Mouse (Mus musculus): ENCODE measurements around the gene Mlst8. TPM values are rescaled to one million over a fixed set of nuclear protein-coding genes. Genes with fewer than 3 reads are reported as not detected.
A peak's percentile ranks its signal among the peaks of the same experiment; 100 is the strongest.

Gene Mlst8
- 31.8 and 37.2 TPM in 2 replicates for polyA plus RNA-seq (2014; fragmentation: Nextera tagmentation; extraction: Ambion mirVana)

GRCm38 (mm10) chr17:24478663-24479380, at the start of gene Mlst8:
Gene Mlst8 (minus strand): TSS chr17:24479078.
- H3K4me1 ChIP-seq (ENCODE audit: control insufficient read depth, insufficient read depth, low read length) = peaks cover 6% of the 10 kb centered on the region; the same call in 1 of the 2 replicates
- H3K9me3 ChIP-seq (replicated peaks; ENCODE audit: control insufficient read depth, low read length) = no peaks in the 10 kb centered on the region
- DNase-seq (ENCODE audit: low spot score) (peak; percentile 98), ATAC-seq (peak; percentile 95)
- peak within 1 kb of the TSS; percentile 62 for H3K4me2 ChIP-seq (ENCODE audit: low read length)
- H3K9ac ChIP-seq (ENCODE audit: low read length) = peak within 1 kb of the TSS; percentile 85
- peak within 1 kb of the TSS; percentile 77 for H3K4me3 ChIP-seq (ENCODE audit: low read depth, low read length)
- H3K36me3 ChIP-seq (ENCODE audit: control insufficient read depth, insufficient read depth, low read length) = peaks cover 39% of the 10 kb centered on the region
- WGBS = under 1% methylated on average over 43 of the region's 48 CpGs
- no peaks in the 10 kb centered on the region for H3K27me3 ChIP-seq (replicated peaks; ENCODE audit: control insufficient read depth, insufficient read depth, low read length)
- H3K27ac ChIP-seq (ENCODE audit: low read depth, low read length) = peak within 1 kb of the TSS; percentile 96

DNA sequence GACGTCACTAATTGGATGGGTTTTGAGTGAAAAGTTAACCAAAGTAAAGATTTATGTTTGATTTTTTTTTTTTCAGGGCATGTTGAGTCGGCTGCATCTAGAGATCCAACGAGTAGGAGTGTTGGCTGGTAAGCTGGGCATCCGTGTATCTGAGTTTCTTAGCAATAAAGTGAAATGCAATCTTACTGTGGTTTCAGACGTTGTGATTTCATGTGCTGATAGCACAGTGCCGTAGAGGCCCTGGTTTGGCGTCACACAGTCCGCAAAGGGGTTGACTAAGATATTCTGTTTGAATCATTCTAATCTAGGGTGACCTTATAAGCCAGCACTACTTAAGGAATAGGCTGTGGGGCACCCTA, 49.7 kb upstream of the Mlst8 start:
- WGBS = under 1% methylated on average over 8 of the region's 8 CpGs
- H3K4me2 ChIP-seq (ENCODE audit: low read length) = peak overlapping the region; percentile 94
- H3K9me3 ChIP-seq (replicated peaks; ENCODE audit: control insufficient read depth, low read length) = no peaks in the 10 kb centered on the region
- peaks cover 17% of the 10 kb centered on the region for H3K36me3 ChIP-seq (ENCODE audit: control insufficient read depth, insufficient read depth, low read length)
- peak overlapping the region; percentile 85 for H3K9ac ChIP-seq (ENCODE audit: low read length)
- no peak for DNase-seq (ENCODE audit: low spot score)
- peaks cover 30% of the 10 kb centered on the region for H3K4me1 ChIP-seq (ENCODE audit: control insufficient read depth, insufficient read depth, low read length)
- peak overlapping the region; percentile 78 for H3K27ac ChIP-seq (ENCODE audit: low read depth, low read length)
- no peak for ATAC-seq
- H3K27me3 ChIP-seq (replicated peaks; ENCODE audit: control insufficient read depth, insufficient read depth, low read length) = no peaks in the 10 kb centered on the region
- H3K4me3 ChIP-seq (ENCODE audit: low read depth, low read length) = peak overlapping the region; percentile 61

GRCm38 (mm10) chr17:24527723-24528559, 49.1 kb upstream of the Mlst8 start, which contains the start of gene Traf7:
Gene Traf7 (minus strand): TSS chr17:24527938.
- DNase-seq (ENCODE audit: low spot score) = peak; percentile 100
- ATAC-seq = peak; percentile 98
- Histone ChIP-seq H3K27ac (ENCODE audit: low read depth, low read length) (peak within 1 kb of the TSS; percentile 78), H3K9me3 (replicated peaks; ENCODE audit: control insufficient read depth, low read length) (no peaks in the 10 kb centered on the region), H3K4me2 (ENCODE audit: low read length) (peak within 1 kb of the TSS; percentile 94), H3K4me1 (ENCODE audit: control insufficient read depth, insufficient read depth, low read length) (peaks cover 25% of the 10 kb centered on the region), H3K4me3 (ENCODE audit: low read depth, low read length) (peak within 1 kb of the TSS; percentile 82), H3K27me3 (replicated peaks; ENCODE audit: control insufficient read depth, insufficient read depth, low read length) (no peaks in the 10 kb centered on the region), H3K36me3 (ENCODE audit: control insufficient read depth, insufficient read depth, low read length) (peaks cover 17% of the 10 kb centered on the region), H3K9ac (ENCODE audit: low read length) (peak within 1 kb of the TSS; percentile 89)
- WGBS = under 1% methylated on average over 40 of the region's 40 CpGs

GRCm38 (mm10) chr17:24527315-24527714, 48.4 kb upstream of the Mlst8 start:
- H3K4me3 ChIP-seq (ENCODE audit: low read depth, low read length) = peak overlapping the region; percentile 82
- peak overlapping the region; percentile 89 for H3K9ac ChIP-seq (ENCODE audit: low read length)
- peak; percentile 22 for DNase-seq (ENCODE audit: low spot score)
- 0% methylated on average over 12 of the region's 19 CpGs for WGBS
- H3K27me3 ChIP-seq (replicated peaks; ENCODE audit: control insufficient read depth, insufficient read depth, low read length) = no peaks in the 10 kb centered on the region
- ATAC-seq = no peak
- peaks cover 17% of the 10 kb centered on the region for H3K36me3 ChIP-seq (ENCODE audit: control insufficient read depth, insufficient read depth, low read length)
- H3K4me1 ChIP-seq (ENCODE audit: control insufficient read depth, insufficient read depth, low read length) = peaks cover 22% of the 10 kb centered on the region
- no peaks in the 10 kb centered on the region for H3K9me3 ChIP-seq (replicated peaks; ENCODE audit: control insufficient read depth, low read length)
- H3K27ac ChIP-seq (ENCODE audit: low read depth, low read length) = peak overlapping the region; percentile 49; the same call in 1 of the 2 replicates
- H3K4me2 ChIP-seq (ENCODE audit: low read length) = peak overlapping the region; percentile 75

DNA sequence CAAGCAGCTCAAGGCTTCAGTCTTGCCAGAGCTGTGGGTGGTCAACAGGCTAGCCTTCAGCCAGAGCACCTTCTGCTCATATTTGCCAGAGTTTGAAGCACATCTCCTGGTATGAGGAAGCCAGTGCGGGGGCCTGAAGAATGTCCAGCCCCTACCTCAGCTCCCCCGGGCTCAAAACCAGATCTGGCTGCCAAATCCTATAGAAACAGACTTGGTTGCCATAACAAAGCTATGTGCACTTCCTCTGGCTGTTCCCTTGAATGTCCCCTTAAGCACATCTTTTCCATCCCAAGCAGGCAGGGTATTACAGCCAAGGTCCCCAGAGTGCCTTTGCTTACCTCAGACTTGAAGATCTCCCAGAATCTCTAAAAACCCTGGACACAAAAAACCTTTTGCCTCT, 45.9 kb upstream of the Mlst8 start:
- no peak overlapping the region for H3K4me3 ChIP-seq (ENCODE audit: low read depth, low read length)
- no peaks in the 10 kb centered on the region for H3K9me3 ChIP-seq (replicated peaks; ENCODE audit: control insufficient read depth, low read length)
- H3K9ac ChIP-seq (ENCODE audit: low read length) = no peak overlapping the region
- no peaks in the 10 kb centered on the region for H3K27me3 ChIP-seq (replicated peaks; ENCODE audit: control insufficient read depth, insufficient read depth, low read length)
- no peak for ATAC-seq
- WGBS = 83% methylated on average over 2 of the region's 2 CpGs
- H3K4me1 ChIP-seq (ENCODE audit: control insufficient read depth, insufficient read depth, low read length) = peaks cover 14% of the 10 kb centered on the region
- no peak overlapping the region for H3K4me2 ChIP-seq (ENCODE audit: low read length)
- no peak for DNase-seq (ENCODE audit: low spot score)
- no peak overlapping the region for H3K27ac ChIP-seq (ENCODE audit: low read depth, low read length)
- H3K36me3 ChIP-seq (ENCODE audit: control insufficient read depth, insufficient read depth, low read length) = peaks cover 8% of the 10 kb centered on the region

- H3K9ac ChIP-seq (ENCODE audit: low read length) = no peak overlapping the region
These were observed 41.6 kb upstream of the Mlst8 start for GRCm38 (mm10) chr17:24520450-24520849.

GRCm38 (mm10) chr17:24514270-24515257, 35.7 kb upstream of the Mlst8 start:
- peak overlapping the region; percentile 6; the same call in 1 of the 2 replicates for H3K27ac ChIP-seq (ENCODE audit: low read depth, low read length)
- peaks cover 90% of the 10 kb centered on the region for H3K36me3 ChIP-seq (ENCODE audit: control insufficient read depth, insufficient read depth, low read length)
- no peak overlapping the region for H3K4me3 ChIP-seq (ENCODE audit: low read depth, low read length)
- no peak overlapping the region for H3K9ac ChIP-seq (ENCODE audit: low read length)
- no peaks in the 10 kb centered on the region for H3K27me3 ChIP-seq (replicated peaks; ENCODE audit: control insufficient read depth, insufficient read depth, low read length)
- H3K9me3 ChIP-seq (replicated peaks; ENCODE audit: control insufficient read depth, low read length) = no peaks in the 10 kb centered on the region
- 88% methylated on average over 24 of the region's 24 CpGs for WGBS
- no peak for ATAC-seq
- no peak for DNase-seq (ENCODE audit: low spot score)
- no peak overlapping the region for H3K4me2 ChIP-seq (ENCODE audit: low read length)
- H3K4me1 ChIP-seq (ENCODE audit: control insufficient read depth, insufficient read depth, low read length) = no peaks in the 10 kb centered on the region

More at GRCm38 (mm10) chr17:24520450-24520849, 41.6 kb upstream of the Mlst8 start:
- ATAC-seq = no peak
- H3K4me1 ChIP-seq (ENCODE audit: control insufficient read depth, insufficient read depth, low read length) = no peaks in the 10 kb centered on the region
- WGBS = 95% methylated on average over 4 of the region's 4 CpGs
- no peaks in the 10 kb centered on the region for H3K9me3 ChIP-seq (replicated peaks; ENCODE audit: control insufficient read depth, low read length)
- H3K4me2 ChIP-seq (ENCODE audit: low read length) = no peak overlapping the region
- H3K36me3 ChIP-seq (ENCODE audit: control insufficient read depth, insufficient read depth, low read length) = peaks cover 40% of the 10 kb centered on the region
- H3K4me3 ChIP-seq (ENCODE audit: low read depth, low read length) = no peak overlapping the region
- H3K27me3 ChIP-seq (replicated peaks; ENCODE audit: control insufficient read depth, insufficient read depth, low read length) = no peaks in the 10 kb centered on the region
- no peak for DNase-seq (ENCODE audit: low spot score)
- H3K27ac ChIP-seq (ENCODE audit: low read depth, low read length) = no peak overlapping the region

DNA sequence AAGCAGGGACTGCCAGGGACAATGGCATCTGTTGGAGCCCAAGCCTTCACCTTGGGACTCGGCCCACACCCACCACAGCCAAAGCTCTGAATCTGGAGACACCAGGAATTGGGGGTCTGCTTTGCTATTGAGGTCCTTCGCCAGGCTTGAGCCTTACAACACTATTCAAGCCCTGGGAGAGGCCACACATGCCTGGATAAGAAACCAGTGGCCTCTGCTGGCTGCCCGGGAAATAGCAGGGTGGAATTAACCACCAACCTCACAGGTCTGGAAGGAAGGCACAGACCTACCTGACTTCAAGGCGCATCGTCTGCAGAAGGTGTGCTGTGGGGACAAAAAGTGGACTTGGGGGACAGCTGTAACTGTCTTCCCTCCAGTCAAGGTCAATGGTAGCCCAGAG, 34.7 kb upstream of the Mlst8 start:
- H3K4me2 ChIP-seq (ENCODE audit: low read length) = no peak overlapping the region
- H3K4me3 ChIP-seq (ENCODE audit: low read depth, low read length) = no peak overlapping the region
- H3K4me1 ChIP-seq (ENCODE audit: control insufficient read depth, insufficient read depth, low read length) = no peaks in the 10 kb centered on the region
- H3K27ac ChIP-seq (ENCODE audit: low read depth, low read length) = no peak overlapping the region
- peak; percentile 68 for DNase-seq (ENCODE audit: low spot score)
- 46% methylated on average over 5 of the region's 5 CpGs for WGBS
- H3K9me3 ChIP-seq (replicated peaks; ENCODE audit: control insufficient read depth, low read length) = no peaks in the 10 kb centered on the region
- ATAC-seq = peak; percentile 54
- no peaks in the 10 kb centered on the region for H3K27me3 ChIP-seq (replicated peaks; ENCODE audit: control insufficient read depth, insufficient read depth, low read length)
- H3K9ac ChIP-seq (ENCODE audit: low read length) = no peak overlapping the region
- H3K36me3 ChIP-seq (ENCODE audit: control insufficient read depth, insufficient read depth, low read length) = peaks cover 95% of the 10 kb centered on the region
